Mouse (Mus musculus): Measurements from ENCODE around the gene Acnat1.
"Not testable (repeated sequence)": the region's sequence is repeated elsewhere in the genome, so short reads cannot be mapped to it uniquely, and the experiment has no call there.

Acnat1 gene

DNA sequence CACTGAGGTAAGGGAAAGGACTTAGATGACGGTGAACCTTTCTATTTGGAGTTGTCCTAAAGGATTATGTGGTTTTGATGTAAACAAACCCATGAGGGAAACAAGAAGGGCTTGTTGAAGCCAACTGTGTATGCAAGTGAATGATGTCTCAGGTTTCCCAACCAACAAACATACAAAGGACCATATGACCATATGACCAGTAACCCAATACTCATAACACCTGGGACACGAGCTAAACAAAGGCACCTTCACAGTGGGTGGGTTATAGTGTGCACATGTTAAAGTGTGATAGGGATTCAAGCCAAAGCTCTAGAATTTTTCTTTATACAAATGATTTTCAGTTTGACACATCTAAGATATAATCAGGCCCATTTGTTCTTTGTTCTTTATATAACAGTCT is 17.5 kb downstream of the Acnat1 start:
- no peak for DNase-seq (ENCODE audit: low read depth, low spot score)

DNA sequence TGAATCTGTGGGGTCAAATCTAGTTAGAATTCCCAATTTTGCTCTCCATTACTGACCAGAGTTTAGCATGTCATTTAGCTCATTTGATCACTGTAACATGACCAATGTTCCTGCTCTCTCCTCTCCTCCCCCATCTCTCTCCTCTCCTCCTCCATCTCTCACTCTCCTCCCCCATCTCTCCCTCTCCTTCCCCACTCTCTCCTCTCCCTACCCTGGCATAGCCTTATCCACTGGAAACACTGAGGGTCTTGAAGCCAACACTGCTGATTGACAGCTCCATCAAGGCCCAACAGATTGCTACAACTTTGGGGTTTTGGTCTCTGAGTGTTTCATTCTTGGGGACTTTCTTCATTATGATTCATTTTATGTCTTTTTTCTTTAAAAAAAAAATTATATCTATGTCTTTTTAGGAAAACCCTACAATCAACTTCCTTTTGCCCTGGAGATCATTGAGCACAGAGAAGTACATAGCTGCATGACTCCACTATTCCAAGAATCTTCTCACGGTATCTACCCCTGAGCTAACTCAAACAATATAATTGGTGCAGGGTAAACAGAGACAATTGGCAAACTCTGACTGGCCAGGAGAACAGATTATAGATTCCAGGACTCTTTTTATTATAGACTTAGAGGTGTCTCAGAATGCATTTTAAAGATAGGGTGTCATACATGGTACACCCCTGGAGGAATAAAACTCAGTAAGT is 21.7 kb downstream of the Acnat1 start:
- no peak for DNase-seq (ENCODE audit: low read depth, low spot score)

DNA sequence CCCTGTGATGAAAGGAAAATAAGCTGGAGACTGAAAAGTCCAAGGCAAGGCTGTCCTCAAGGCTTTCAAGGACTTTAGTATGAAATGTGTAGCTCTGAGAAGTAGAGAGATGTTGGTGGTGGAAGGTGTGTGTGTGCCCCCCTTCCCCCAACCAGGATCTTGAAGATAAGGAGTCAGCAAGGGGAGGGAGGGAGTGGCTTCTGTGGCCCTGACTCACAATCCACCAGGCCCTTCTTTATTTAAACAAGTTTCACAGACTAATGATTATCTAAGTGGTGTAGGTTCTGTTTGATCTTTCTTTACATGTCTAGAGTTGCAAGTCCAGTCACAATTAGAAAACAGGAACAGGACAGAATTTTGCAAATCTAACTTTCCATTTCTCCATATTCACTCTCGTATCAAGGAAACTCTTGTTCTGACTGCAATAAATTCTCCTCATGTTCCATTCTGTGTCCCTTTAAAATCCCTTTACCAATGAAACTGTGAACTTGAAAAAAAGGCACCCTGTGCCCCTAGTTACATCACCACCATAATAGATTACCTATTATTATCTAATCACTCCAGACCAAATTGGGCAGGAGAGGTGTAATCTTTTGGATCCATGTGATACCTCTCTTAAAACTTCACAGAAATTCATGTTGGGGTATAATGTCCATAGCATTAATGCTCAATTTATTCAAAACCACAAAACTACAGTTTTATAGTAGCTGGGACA is 22.4 kb downstream of the Acnat1 start:
- DNase-seq (ENCODE audit: low read depth, low spot score), result not testable (repeated sequence)

DNA sequence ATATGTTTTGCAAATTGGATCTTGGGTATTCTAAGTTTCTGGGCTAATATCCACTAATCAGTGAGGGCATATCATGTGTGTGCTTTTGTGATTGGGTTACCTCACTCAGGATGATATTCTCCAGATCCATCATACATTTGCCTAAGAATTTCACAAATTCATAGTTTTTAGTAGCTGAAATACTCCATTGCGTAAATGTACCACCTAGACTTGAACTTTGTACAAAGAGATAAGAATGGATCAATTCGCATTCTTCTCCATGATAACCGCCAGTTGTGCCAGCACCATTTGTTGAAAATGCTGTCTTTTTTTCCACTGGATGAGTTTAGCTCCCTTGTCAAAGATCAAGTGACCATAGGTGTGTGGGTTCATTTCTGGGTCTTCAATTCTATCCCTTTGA is 36.7 kb downstream of the Acnat1 start:
- DNase-seq (ENCODE audit: low read depth, low spot score), result not testable (repeated sequence)

DNA sequence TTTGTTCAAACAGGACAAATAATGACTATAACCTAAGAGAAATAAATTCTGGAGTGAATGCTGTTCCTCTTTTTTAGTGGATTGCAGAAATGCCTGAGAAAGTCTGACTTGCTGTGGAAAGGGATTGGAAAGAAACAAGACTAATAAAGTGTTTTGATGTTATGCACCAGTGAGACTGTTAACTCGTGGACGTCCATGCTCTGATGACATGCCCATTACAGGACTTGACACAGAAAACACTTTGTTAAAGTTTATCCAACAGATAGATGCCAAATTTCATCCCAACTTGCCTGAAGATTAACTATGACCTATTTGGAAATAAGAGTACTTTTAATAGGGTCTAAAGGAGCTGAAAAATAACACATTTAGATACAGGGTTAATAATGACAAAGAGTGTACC is 63.6 kb downstream of the Acnat1 start:
- DNase-seq (ENCODE audit: low read depth, low spot score), result not testable (repeated sequence)

DNA sequence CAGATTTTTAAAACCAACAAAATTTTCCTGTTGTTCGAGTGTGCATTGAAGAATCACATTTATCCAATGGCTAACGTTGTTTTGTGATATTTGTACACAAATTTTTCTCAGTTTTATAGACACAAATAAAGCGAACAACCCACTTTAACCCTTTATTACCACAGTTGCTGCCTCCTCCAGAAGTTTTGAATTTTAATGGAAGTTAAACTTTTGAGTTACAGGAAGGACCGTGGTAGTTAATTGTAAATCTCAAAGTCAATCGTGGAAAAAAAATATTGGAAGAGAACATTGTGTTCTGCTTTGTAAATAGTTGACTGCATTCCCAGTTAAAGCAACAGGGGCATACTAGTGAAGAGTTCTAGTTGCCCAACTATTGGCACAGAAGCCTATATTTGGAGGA is 65.8 kb downstream of the Acnat1 start, which contains the start of gene Acnat2:
Acnat2 (minus strand) TSS at position 195 of the 400 bp plus-strand sequence.
- not testable (repeated sequence) for DNase-seq (ENCODE audit: low read depth, low spot score)

All from WW6 (cell line).